Mouse (Mus musculus): ENCODE data around the gene Map2k4. TPM values are rescaled to one million over a fixed set of nuclear protein-coding genes. Genes with fewer than 3 reads are reported as not detected.

Map2k4 gene
- polyA plus RNA-seq, 1 experiment from 2014 or later, result 38.9 TPM

DNA sequence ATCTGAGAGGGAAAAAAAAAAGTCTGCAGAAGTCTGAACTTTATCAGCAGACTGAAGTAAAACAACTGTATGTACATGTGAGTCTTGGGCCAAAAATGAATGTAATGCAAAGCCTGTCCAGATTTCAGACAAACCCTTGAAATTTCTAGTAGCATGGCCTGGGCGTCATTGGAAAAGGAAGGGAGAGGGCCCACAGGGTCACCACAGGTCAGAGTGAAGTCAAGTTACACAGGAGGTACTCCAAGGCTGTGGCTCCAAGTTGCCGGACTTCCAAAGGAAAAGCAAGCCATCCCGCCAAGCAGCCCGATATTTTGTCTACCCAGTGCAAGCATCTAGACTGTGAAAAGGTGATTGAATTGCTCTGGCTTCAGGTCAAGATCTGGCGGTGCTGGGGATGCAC, 141.8 kb downstream of the Map2k4 start:
- Histone ChIP-seq H3K9me3 (ENCODE audit: control insufficient read depth) (no peaks in the 10 kb centered on the region), H3K4me3 (ENCODE audit: low read depth, low read length) (no peak overlapping the region), H3K36me3 (ENCODE audit: control insufficient read depth, insufficient read depth) (no peaks in the 10 kb centered on the region), H3K4me2 (replicated peaks; ENCODE audit: low read depth) (no peak overlapping the region), H3K9ac (ENCODE audit: low read depth, low read length) (no peak overlapping the region), H3K27ac (ENCODE audit: low read depth, low read length) (no peak overlapping the region), H3K4me1 (replicated peaks; ENCODE audit: control insufficient read depth, insufficient read depth, low read length) (no peaks in the 10 kb centered on the region), H3K27me3 (replicated peaks; ENCODE audit: control insufficient read depth, insufficient read depth, low read length) (no peaks in the 10 kb centered on the region)
- ATAC-seq, result no peak
- TF ChIP-seq CTCF (IDR thresholded peaks at IDR 0.05; ENCODE audit: low read depth), result no peak
- 65% methylated on average over 5 of the region's 5 CpGs for WGBS

GRCm38 (mm10) chr11:65644539-65644938, 143.6 kb downstream of the Map2k4 start:
- no peaks in the 10 kb centered on the region for H3K36me3 ChIP-seq (ENCODE audit: control insufficient read depth, insufficient read depth)
- no peak for TF ChIP-seq CTCF (IDR thresholded peaks at IDR 0.05; ENCODE audit: low read depth)
- H3K4me2 ChIP-seq (replicated peaks; ENCODE audit: low read depth), result no peak overlapping the region
- no peaks in the 10 kb centered on the region for H3K4me1 ChIP-seq (replicated peaks; ENCODE audit: control insufficient read depth, insufficient read depth, low read length)
- WGBS, result 48% methylated on average over 4 of the region's 4 CpGs
- H3K4me3 ChIP-seq (ENCODE audit: low read depth, low read length), result no peak overlapping the region
- H3K27me3 ChIP-seq (replicated peaks; ENCODE audit: control insufficient read depth, insufficient read depth, low read length), result no peaks in the 10 kb centered on the region
- no peaks in the 10 kb centered on the region for H3K9me3 ChIP-seq (ENCODE audit: control insufficient read depth)
- no peak overlapping the region for H3K9ac ChIP-seq (ENCODE audit: low read depth, low read length)
- H3K27ac ChIP-seq (ENCODE audit: low read depth, low read length), result no peak overlapping the region
- ATAC-seq, result no peak

GRCm38 (mm10) chr11:65640261-65640660, 147.8 kb downstream of the Map2k4 start:
- no peaks in the 10 kb centered on the region for H3K9me3 ChIP-seq (ENCODE audit: control insufficient read depth)
- no peak overlapping the region for H3K9ac ChIP-seq (ENCODE audit: low read depth, low read length)
- no peak overlapping the region for H3K4me3 ChIP-seq (ENCODE audit: low read depth, low read length)
- no peak overlapping the region for H3K4me2 ChIP-seq (replicated peaks; ENCODE audit: low read depth)
- no peaks in the 10 kb centered on the region for H3K27me3 ChIP-seq (replicated peaks; ENCODE audit: control insufficient read depth, insufficient read depth, low read length)
- H3K27ac ChIP-seq (ENCODE audit: low read depth, low read length), result no peak overlapping the region
- ATAC-seq, result no peak
- 59% methylated on average over 6 of the region's 6 CpGs for WGBS
- H3K4me1 ChIP-seq (replicated peaks; ENCODE audit: control insufficient read depth, insufficient read depth, low read length), result no peaks in the 10 kb centered on the region
- no peaks in the 10 kb centered on the region for H3K36me3 ChIP-seq (ENCODE audit: control insufficient read depth, insufficient read depth)
- no peak for TF ChIP-seq CTCF (IDR thresholded peaks at IDR 0.05; ENCODE audit: low read depth)

MicroRNA genes within 50 kb of the gene (microRNA counts, 519-probe panel; counts per million panel counts)
- microRNA mmu-miR-744, result not detected

Small RNAs within 50 kb of the gene (microRNA-seq; reads per million reads assigned to microRNA genes)
- gene Mir744, result 3,708 reads per million, percentile 88 among the genes with 10 or more reads in this experiment

Other genes with a start within 250 kb of the Map2k4 start
- gene Zkscan6, start 18.9 kb upstream of the Map2k4 start, polyA plus RNA-seq (2015; fragmentation: Nextera tagmentation; extraction: Ambion mirVana), result 9.3 and 9.9 TPM in 2 replicates

Data from intestine, postnatal 0 days (tissue).